Mouse (Mus musculus): ENCODE measurements around the gene Lpcat3.

The Lpcat3 gene

GRCm38 (mm10) chr6:124703789-124704188 lies 41.0 kb downstream of the Lpcat3 start:
- no peak for DNase-seq (ENCODE audit: inconsistent age in 2 of 2, low spot score in 1 of 2)

DNA sequence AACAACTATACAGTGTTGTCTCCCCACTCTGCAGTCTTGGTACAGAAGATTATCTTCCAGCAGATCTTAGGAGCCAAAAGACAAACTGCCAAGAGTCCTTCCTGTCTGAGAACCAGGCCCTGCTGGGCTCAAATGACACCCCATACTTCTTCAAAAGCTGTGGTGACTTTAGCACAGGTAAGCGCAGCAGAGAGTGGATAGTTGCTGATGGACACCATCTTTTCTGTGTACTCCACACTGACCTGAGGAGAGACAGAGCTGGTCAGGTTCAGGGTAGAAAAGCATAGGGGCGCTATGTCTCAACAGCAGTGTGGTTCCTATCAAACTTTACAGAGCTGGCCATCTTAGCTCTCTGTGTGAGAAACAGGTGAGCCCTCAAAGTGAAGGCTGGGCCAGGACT lies 41.6 kb downstream of the Lpcat3 start:
- no peak for DNase-seq (ENCODE audit: inconsistent age in 2 of 2, low spot score in 1 of 2)

DNA sequence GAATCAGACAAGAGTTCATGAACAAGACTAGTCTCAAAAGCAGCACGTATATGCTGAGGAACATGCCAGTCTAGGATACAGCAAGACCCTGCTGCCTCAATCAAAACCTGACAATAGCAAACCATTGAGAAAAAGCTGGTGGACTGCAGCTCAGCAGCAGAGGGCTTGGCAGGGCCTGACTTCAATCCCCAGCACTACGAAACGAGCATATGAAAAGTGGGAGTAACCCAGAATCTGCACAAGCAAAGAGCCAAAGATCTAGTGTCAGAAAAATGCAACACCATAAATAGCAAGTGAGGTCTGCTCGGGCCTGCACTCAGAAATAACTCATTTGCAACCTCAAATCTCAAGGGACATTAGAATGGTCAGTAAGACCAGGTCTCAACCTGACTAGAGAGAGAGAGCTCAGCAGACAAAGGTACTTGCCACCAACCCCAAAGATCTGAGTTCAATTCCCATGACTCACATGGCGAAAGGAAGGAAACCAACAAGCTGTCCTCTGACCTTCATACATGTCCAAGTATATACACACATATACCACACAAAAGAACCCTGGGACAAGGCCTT lies 43.3 kb downstream of the Lpcat3 start:
- no peak for DNase-seq (ENCODE audit: inconsistent age in 2 of 2, low spot score in 1 of 2)

GRCm38 (mm10) chr6:124708289-124708889 lies 45.6 kb downstream of the Lpcat3 start:
- DNase-seq (ENCODE audit: inconsistent age in 2 of 2, low spot score in 1 of 2): no peak

DNA sequence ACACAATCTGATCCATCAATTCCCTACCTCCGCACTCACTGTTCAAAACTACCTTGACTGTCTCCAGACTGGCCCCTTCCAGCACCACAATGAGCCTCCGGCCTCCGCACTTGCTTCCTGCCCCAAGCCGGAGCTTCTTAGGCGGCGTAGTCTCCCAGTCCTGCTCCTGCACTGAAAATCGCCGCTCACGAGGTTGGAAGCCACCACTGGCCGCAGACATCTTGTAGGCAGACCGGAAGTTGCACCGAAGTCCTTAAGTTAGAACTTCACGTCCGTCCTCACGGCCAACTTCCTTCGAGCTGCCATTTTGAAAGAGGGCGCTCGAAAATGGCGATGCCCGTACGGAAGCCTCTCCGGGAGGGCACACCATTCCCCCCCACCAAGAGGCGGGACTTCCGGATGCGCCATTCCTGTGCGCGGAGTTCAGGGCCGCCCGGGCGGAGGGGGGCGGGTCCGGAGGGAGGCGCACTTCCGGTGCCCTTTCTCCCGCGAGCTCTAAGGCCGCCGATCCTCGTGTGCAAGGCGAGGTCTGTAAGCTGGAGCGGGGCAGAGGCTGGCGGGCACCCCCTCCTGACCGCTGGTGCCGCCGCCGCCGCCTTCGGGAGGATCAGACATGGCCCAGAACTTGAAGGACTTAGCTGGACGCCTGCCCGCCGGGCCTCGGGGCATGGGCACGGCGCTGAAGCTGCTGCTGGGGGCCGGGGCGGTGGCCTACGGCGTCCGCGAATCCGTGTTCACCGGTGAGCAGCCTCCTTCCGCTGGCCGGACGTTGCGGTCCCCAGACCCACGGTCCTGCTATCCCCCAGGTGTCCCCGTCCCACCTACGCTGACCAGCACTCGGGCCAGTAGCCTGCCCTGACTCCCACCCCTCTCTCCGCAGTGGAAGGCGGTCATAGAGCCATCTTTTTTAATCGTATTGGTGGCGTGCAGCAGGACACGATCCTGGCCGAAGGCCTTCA lies 49.3 kb downstream of the Lpcat3 start, which contains the start of the genes Emg1 and Phb2:
TSS of gene Emg1 (minus strand) at position 355 of the 959 bp plus-strand sequence.
TSS of gene Phb2 (plus strand) at position 513 of the 959 bp plus-strand sequence.
- peak; percentile 99 for DNase-seq (ENCODE audit: inconsistent age in 2 of 2, low spot score in 1 of 2)

DNA sequence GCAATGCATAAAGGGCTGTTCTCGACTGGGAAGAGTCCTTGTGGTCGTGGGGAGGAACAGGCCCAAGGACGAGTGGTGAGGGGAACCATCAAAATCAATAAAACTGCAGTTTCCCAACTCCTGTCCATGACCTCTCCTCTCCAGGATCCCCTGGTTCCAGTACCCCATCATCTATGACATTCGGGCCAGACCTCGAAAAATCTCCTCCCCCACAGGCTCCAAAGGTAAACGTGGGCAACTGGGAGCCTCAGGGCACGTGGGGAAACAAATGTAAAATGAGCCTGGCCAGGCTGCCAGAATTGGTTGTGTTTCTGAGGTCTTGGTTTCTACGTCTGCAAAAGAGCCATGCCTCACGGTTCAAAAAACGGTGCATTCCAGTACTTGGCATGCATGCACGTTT lies 50.1 kb downstream of the Lpcat3 start:
- DNase-seq (ENCODE audit: inconsistent age in 2 of 2, low spot score in 1 of 2): no peak

DNA sequence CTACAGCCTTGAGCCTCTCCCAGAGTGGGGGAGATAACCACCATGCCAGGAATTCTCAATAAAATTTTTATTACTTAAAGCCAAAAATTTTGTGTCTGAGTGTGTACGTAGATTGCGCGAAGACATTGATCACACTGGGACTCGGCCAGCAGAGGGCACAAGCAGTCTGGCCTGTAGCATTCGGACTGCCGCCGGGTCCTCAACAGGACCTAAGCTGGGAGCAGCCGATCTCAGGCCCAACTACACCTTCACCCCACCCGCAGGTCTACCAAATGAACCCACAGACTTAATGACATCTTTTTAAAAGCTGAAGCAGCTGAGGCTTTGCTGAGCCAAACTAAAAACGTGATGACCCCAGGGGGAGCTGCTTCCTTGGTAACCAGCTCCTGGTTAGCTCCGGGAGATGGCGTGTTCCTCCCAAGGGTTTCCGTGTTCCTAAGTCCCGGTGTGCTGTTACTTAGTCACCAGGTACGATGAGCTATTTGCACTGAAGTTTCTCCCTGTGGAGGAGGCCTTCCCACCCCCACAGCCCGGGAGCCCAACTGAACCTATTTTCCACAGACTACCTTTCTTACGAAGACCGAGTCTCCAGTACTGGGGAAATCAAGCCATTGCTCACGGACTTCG lies 54.1 kb downstream of the Lpcat3 start:
- peak; percentile 61 to 81 for DNase-seq (ENCODE audit: inconsistent age in 2 of 2, low spot score in 1 of 2)

DNA sequence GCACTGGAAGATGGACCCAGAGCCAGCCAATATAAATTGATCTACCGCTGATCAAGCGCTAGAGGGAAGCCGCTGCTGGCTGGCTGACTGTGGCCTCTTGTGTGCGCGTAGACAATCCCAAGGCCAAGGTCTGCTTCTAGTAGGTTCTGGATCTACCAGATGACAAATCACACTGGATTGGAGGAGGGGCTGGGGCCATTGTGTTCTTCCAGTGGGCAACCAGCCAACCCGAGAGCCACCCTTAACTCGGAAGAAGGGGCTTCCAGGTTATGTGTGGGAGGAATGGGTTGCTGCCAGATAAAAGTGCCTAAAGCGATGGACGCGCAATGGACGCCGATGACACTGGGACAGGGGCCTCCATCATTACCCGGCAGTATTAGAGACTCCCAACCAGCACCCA lies 55.1 kb downstream of the Lpcat3 start:
- DNase-seq (ENCODE audit: inconsistent age in 2 of 2, low spot score in 1 of 2): peak; percentile 63 to 72

GRCm38 (mm10) chr6:124718703-124719102 lies 55.9 kb downstream of the Lpcat3 start:
- no peak for DNase-seq (ENCODE audit: inconsistent age in 2 of 2, low spot score in 1 of 2)

DNA sequence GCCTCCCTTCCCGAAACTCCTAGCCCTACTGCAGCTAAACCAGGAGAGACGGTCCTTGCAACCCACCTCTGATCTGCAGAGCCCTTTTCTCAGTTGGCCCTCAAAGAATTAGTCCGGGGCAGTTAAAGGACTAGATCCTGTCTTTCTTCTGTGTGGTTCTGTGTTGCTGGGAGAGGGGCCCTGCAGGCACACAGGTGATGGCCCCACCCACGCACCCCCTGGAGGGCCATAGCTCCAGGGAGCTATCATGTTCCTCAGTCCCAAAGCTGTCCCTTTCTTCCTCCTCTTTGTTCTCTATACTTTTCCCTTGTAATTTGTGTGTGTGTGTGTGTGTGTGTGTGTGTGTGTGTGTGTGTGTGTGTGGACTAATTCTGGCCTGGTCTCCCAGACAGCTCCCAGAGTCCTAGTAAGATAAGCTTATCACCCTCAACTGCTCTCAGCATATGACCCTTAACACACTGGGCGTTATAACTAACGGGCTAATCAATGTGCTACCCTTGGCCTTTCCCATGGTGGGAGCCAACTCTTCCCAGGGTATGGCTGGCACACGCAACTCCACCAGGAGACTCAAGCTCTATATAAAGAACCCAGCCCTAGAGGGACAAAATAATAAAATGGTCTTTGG lies 56.6 kb downstream of the Lpcat3 start:
- DNase-seq (ENCODE audit: inconsistent age in 2 of 2, low spot score in 1 of 2): no peak

GRCm38 (mm10) chr6:124720904-124721303 lies 58.1 kb downstream of the Lpcat3 start:
- DNase-seq (ENCODE audit: inconsistent age in 2 of 2, low spot score in 1 of 2): no peak

DNA sequence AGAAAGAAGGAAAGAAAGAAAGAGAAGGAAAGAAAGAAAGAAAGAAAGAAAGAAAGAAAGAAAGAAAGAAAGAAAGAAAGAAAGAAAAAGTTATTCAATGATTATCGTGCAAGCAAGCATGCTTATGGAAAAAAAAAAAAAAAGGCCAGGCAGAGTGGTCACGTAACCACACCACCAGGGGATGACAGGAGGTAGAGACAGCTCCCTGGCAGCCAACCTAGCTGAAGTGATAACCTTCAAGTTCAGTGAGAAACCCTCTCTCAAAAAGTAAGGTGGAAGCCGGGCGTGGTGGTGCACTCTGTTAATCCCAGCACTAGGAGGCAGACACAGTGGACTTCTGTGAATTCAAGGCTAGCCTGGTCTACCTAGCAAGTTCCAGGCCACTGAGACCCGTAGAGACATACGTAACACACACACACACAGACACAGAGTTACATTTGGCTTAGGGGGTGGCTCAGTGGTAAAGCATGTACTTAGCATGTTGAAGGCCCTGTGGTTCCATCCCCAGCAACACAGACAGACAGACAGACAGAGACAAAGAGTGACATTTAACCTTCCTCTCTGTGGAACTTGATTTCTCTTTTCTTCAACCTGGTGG lies 60.1 kb downstream of the Lpcat3 start:
- no peak for DNase-seq (ENCODE audit: inconsistent age in 2 of 2, low spot score in 1 of 2)

GRCm38 (mm10) chr6:124723541-124723940 lies 60.7 kb downstream of the Lpcat3 start:
- DNase-seq (ENCODE audit: inconsistent age in 2 of 2, low spot score in 1 of 2): no peak

- no peak for DNase-seq (ENCODE audit: inconsistent age in 2 of 2, low spot score in 1 of 2)
These were observed 61.6 kb downstream of the Lpcat3 start for GRCm38 (mm10) chr6:124724472-124724871.

- DNase-seq (ENCODE audit: inconsistent age in 2 of 2, low spot score in 1 of 2): peak; percentile 84 to 90
These were observed 65.8 kb downstream of the Lpcat3 start for GRCm38 (mm10) chr6:124728621-124729020.

DNA sequence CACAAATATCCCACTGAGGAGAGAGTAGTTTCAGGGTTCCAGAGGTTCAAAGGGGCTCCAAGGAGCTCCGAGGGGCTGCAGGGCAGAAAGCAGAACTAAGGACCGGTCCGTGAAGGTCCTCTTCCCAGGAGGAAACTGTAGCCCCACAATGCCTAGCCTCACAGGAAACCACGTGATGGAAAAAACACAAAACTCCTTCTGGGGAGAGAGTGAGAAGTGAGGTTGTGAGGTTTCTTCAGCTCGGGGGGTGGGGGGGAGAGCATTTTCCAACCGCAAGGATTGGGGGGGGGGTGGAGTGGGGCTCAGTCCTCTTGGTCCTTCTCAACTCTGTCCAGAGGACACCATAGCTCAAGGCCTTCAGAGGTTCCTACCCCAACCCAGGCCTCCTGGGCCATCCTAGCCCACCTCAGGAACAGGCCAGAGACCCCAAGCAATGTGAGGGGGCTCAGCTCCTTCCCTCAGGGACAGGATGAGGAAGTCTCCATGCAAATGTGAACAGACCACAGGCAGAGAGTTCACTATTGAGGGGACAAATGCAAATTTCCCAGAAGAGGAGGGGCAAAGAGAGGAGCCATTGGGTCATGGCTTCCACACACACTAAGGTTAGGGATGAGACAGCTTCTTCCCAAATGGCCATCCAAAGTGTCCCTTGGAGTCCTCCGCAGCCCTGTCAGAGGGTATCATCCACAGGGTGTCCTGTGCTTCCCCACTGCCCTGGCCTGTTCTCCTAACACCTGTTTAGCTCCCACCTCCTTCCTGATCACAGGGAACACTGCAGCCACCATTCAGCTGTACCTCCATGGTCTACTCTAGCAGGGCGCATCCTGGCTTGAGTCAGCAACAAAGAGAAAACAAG lies 67.3 kb downstream of the Lpcat3 start:
- DNase-seq (ENCODE audit: inconsistent age in 2 of 2, low spot score in 1 of 2): no peak

DNA sequence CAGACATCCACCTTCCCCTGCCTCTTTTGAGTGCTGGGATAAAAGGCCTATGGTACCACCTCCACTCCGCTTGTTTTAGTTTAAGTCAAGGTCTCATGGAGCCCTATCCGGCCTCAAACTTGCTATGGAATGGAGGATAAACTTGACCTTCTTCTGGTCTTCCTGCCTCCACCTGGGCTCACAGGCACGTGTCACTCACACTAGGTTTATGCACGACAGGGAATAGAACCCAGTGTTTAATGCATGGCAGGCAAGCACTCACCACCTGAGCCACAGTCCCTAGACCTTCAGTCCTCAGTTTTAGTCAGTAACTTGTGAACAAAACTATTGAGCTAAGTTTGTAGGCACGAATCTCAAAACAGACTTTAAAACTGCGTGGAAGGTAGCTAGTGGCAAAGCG lies 68.2 kb downstream of the Lpcat3 start:
- DNase-seq (ENCODE audit: inconsistent age in 2 of 2, low spot score in 1 of 2): no peak

- peak; percentile 55 to 65 for DNase-seq (ENCODE audit: inconsistent age in 2 of 2, low spot score in 1 of 2)
These were observed 69.9 kb downstream of the Lpcat3 start for GRCm38 (mm10) chr6:124732476-124733370.

- DNase-seq (ENCODE audit: inconsistent age in 2 of 2, low spot score in 1 of 2): no peak
These were observed 71.6 kb downstream of the Lpcat3 start for GRCm38 (mm10) chr6:124734417-124734816.
